Mouse (Mus musculus): ENCODE results near the gene Zfp956. TPM values are rescaled to one million over a fixed set of nuclear protein-coding genes. Genes with fewer than 3 reads are reported as not detected.

Gene Zfp956
- polyA plus RNA-seq, 1 experiment from 2014 or later, result 9.7 TPM

GRCm38 (mm10) chr6:48010727-48011126, 57.5 kb downstream of the Zfp956 start:
- no peaks in the 10 kb centered on the region for H3K4me1 ChIP-seq (replicated peaks; ENCODE audit: control insufficient read depth, insufficient read depth, low read length)
- H3K27ac ChIP-seq (ENCODE audit: low read depth), result no peak overlapping the region
- ATAC-seq (replicated peaks; ENCODE audit: low FRiP score, low TSS enrichment, low read depth) (no peak), DNase-seq (ENCODE audit: low spot score) (no peak)
- no peaks in the 10 kb centered on the region for H3K27me3 ChIP-seq (replicated peaks; ENCODE audit: control insufficient read depth, insufficient read depth, low read length)
- no peak overlapping the region for H3K4me2 ChIP-seq (ENCODE audit: low read length)
- no peak overlapping the region for H3K9ac ChIP-seq (ENCODE audit: low read length)
- WGBS, result 63% methylated on average over 8 of the region's 8 CpGs
- H3K36me3 ChIP-seq (ENCODE audit: control insufficient read depth, insufficient read depth, low read length), result no peaks in the 10 kb centered on the region
- H3K9me3 ChIP-seq (ENCODE audit: control insufficient read depth, low read length), result no peaks in the 10 kb centered on the region
- H3K4me3 ChIP-seq (ENCODE audit: low read depth, low read length), result no peak overlapping the region

Other genes starting within 250 kb of the Zfp956 start
- 266 and 279 TPM in 2 replicates for gene Pdia4, start 140.0 kb upstream of the Zfp956 start, polyA plus RNA-seq (2014; fragmentation: Nextera tagmentation; extraction: Ambion mirVana)
- 3.5 and 3.6 TPM in 2 replicates for gene Zfp786, start 122.5 kb upstream of the Zfp956 start, polyA plus RNA-seq (2014; fragmentation: Nextera tagmentation; extraction: Ambion mirVana)
- gene Zfp398, start 117.7 kb upstream of the Zfp956 start, polyA plus RNA-seq (2014; fragmentation: Nextera tagmentation; extraction: Ambion mirVana), result 8.5 and 9.0 TPM in 2 replicates
- 10.3 and 11.1 TPM in 2 replicates for gene Zfp282, start 76.2 kb upstream of the Zfp956 start, polyA plus RNA-seq (2014; fragmentation: Nextera tagmentation; extraction: Ambion mirVana)
- 13.4 and 15.9 TPM in 2 replicates for gene Zfp212, start 32.9 kb upstream of the Zfp956 start, polyA plus RNA-seq (2014; fragmentation: Nextera tagmentation; extraction: Ambion mirVana)
- gene Zfp777, start 95.5 kb downstream of the Zfp956 start, polyA plus RNA-seq (2014; fragmentation: Nextera tagmentation; extraction: Ambion mirVana), result 8.7 and 10.5 TPM in 2 replicates
- 21.1 and 22.4 TPM in 2 replicates for gene Zfp746, start 133.2 kb downstream of the Zfp956 start, polyA plus RNA-seq (2014; fragmentation: Nextera tagmentation; extraction: Ambion mirVana)